Mouse (Mus musculus): ENCODE data around the gene Ccser1. TPM values are rescaled to one million over a fixed set of nuclear protein-coding genes. Genes with fewer than 3 reads are reported as not detected.

Gene Ccser1
- total RNA-seq, 2 experiments from 2014 or later, result 4.4 to 5.8 TPM

GRCm38 (mm10) chr6:61296188-61297037, 116.3 kb downstream of the Ccser1 start:
- no peak for DNase-seq

GRCm38 (mm10) chr6:61300441-61300840, 120.3 kb downstream of the Ccser1 start:
- DNase-seq, result no peak

- DNase-seq, result no peak
Observed at GRCm38 (mm10) chr6:61300975-61301374, 120.9 kb downstream of the Ccser1 start.

GRCm38 (mm10) chr6:61301631-61302030, 121.5 kb downstream of the Ccser1 start:
- DNase-seq, result no peak

- DNase-seq, result no peak
Observed at GRCm38 (mm10) chr6:61311324-61312091, 131.4 kb downstream of the Ccser1 start.

- peak; percentile 14 for DNase-seq
Observed at GRCm38 (mm10) chr6:61315884-61316601, 135.9 kb downstream of the Ccser1 start.

GRCm38 (mm10) chr6:61320842-61321241, 140.7 kb downstream of the Ccser1 start:
- no peak for DNase-seq

- no peak for DNase-seq
Observed at GRCm38 (mm10) chr6:61322328-61322727, 142.2 kb downstream of the Ccser1 start.

- no peak for DNase-seq
Observed at GRCm38 (mm10) chr6:61326131-61326530, 146.0 kb downstream of the Ccser1 start.

- no peak for DNase-seq
Observed at GRCm38 (mm10) chr6:61328981-61329380, 148.9 kb downstream of the Ccser1 start.

- DNase-seq, result no peak
Observed at GRCm38 (mm10) chr6:61329593-61330540, 149.7 kb downstream of the Ccser1 start.

- DNase-seq, result no peak
Observed at GRCm38 (mm10) chr6:61334466-61334865, 154.3 kb downstream of the Ccser1 start.

GRCm38 (mm10) chr6:61347045-61347838, 167.1 kb downstream of the Ccser1 start:
- DNase-seq, result no peak

GRCm38 (mm10) chr6:61363722-61364121, 183.6 kb downstream of the Ccser1 start:
- no peak for DNase-seq

- no peak for DNase-seq
Observed at GRCm38 (mm10) chr6:61382526-61382925, 202.4 kb downstream of the Ccser1 start.

- no peak for DNase-seq
Observed at GRCm38 (mm10) chr6:61382991-61383390, 202.9 kb downstream of the Ccser1 start.

GRCm38 (mm10) chr6:61387046-61387445, 206.9 kb downstream of the Ccser1 start:
- no peak for DNase-seq

- DNase-seq, result no peak
Observed at GRCm38 (mm10) chr6:61427490-61427889, 247.4 kb downstream of the Ccser1 start.

GRCm38 (mm10) chr6:61430881-61431725, 251.0 kb downstream of the Ccser1 start:
- DNase-seq, result no peak

- no peak for DNase-seq
Observed at GRCm38 (mm10) chr6:61431726-61431984, 251.5 kb downstream of the Ccser1 start.
